Mouse (Mus musculus) heart, embryonic 13.5 days (tissue): ENCODE data around the gene Wnk4. TPM values are rescaled to one million over a fixed set of nuclear protein-coding genes. Genes with fewer than 3 reads are reported as not detected.
"Not testable (repeated sequence)": the region's sequence is repeated elsewhere in the genome, so short reads cannot be mapped to it uniquely, and the experiment has no call there.

ENCODE experiments used
- ATAC-seq: fragments of 200-750 bp; cut with Nextera tagmentation; 2 replicates; pipeline ENCODE4 v1.8.0; 2017; ENCODE audit warnings: moderate TSS enrichment; ENCODE audit not compliant: insufficient number of reproducible peaks, low FRiP score, low TSS enrichment; ENCODE audit errors: extremely low read depth
- H3K27ac ChIP-seq: fragments of 300-500 bp; sonication (generic); replicated peaks from 2 replicates; pipeline ENCODE4 v1.5.1; 2015; ENCODE audit warnings: moderate library complexity, mild to moderate bottlenecking, inconsistent platforms
- H3K27me3 ChIP-seq: fragments of 300-500 bp; sonication (generic); replicated peaks from 2 replicates; pipeline ENCODE4 v1.6.1; 2015; ENCODE audit warnings: mild to moderate bottlenecking, inconsistent platforms
- H3K36me3 ChIP-seq: fragments of 300-500 bp; sonication (generic); 2 replicates; pipeline ENCODE4 v1.6.1; 2015; ENCODE audit warnings: mild to moderate bottlenecking, inconsistent platforms
- H3K4me1 ChIP-seq: fragments of 300-500 bp; sonication (generic); 2 replicates; pipeline ENCODE4 v1.6.1; 2015; ENCODE audit warnings: inconsistent platforms
- H3K4me2 ChIP-seq: fragments of 300-500 bp; sonication (generic); 2 replicates; pipeline ENCODE4 v1.6.1; 2015; ENCODE audit warnings: inconsistent platforms, mild to moderate bottlenecking, moderate library complexity
- H3K4me3 ChIP-seq: fragments of 300-500 bp; sonication (generic); 2 replicates; pipeline ENCODE4 v1.5.1; 2015; ENCODE audit warnings: moderate library complexity, mild to moderate bottlenecking, inconsistent platforms
- H3K9ac ChIP-seq: fragments of 300-500 bp; sonication (generic); 2 replicates; pipeline ENCODE4 v1.6.1; 2015; ENCODE audit warnings: inconsistent platforms, mild to moderate bottlenecking, moderate library complexity
- H3K9me3 ChIP-seq: fragments of 300-500 bp; sonication (generic); 2 replicates; pipeline ENCODE4 v1.6.1; 2016; ENCODE audit warnings: inconsistent platforms
- WGBS: fragments of 180-500 bp; shearing (Covaris S2); methylation state at CpG from one replicate; pipeline ENCODE4 v1.1.7; 2015; ENCODE audit warnings: mixed read lengths; 5-methylcytosine and 5-hydroxymethylcytosine counted together
- polyA plus RNA-seq: library from polyadenylated mRNA; unstranded; fragments of >200 nt; fragmentation: Nextera tagmentation; extraction: Ambion mirVana; gene quantifications from 2 replicates; pipeline ENCODE4 v1.2.1, GENCODE M21; 2015

The Wnk4 gene
- polyA plus RNA-seq, 1 experiment from 2014 or later, result 8.0 TPM

GRCm38 (mm10) chr11:101324763-101325162 lies 64.4 kb downstream of the Wnk4 start, which contains the start of gene Aoc2:
Gene Aoc2, plus strand, starts transcription at chr11:101325063.
- WGBS, result 88% methylated on average over 5 of the region's 5 CpGs

GRCm38 (mm10) chr11:101325201-101325600 lies 64.8 kb downstream of the Wnk4 start:
- WGBS, result 89% methylated on average over 11 of the region's 11 CpGs
- not testable (repeated sequence) for H3K4me3 ChIP-seq, H3K9ac ChIP-seq, H3K4me2 ChIP-seq, H3K9me3 ChIP-seq, ATAC-seq, H3K27ac ChIP-seq, H3K27me3 ChIP-seq
- Histone ChIP-seq H3K36me3 (peaks cover 61% of the 10 kb centered on the region), H3K4me1 (peaks cover 16% of the 10 kb centered on the region)

More at GRCm38 (mm10) chr11:101324763-101325162, 64.4 kb downstream of the Wnk4 start, which contains the start of gene Aoc2:
- H3K27me3 ChIP-seq, result no peaks in the 10 kb centered on the region
- H3K4me2 ChIP-seq, result no peak within 1 kb of the TSS
- H3K4me1 ChIP-seq, result peaks cover 16% of the 10 kb centered on the region
- peaks cover 66% of the 10 kb centered on the region for H3K36me3 ChIP-seq
- H3K9ac ChIP-seq, result no peak within 1 kb of the TSS
- no peak for ATAC-seq
- no peak within 1 kb of the TSS for H3K4me3 ChIP-seq
- H3K27ac ChIP-seq, result no peak within 1 kb of the TSS
- no peaks in the 10 kb centered on the region for H3K9me3 ChIP-seq

- H3K27me3 ChIP-seq, result no peaks in the 10 kb centered on the region
- 84% methylated on average over 11 of the region's 11 CpGs for WGBS
- no peaks in the 10 kb centered on the region for H3K9me3 ChIP-seq
- no peak overlapping the region for H3K27ac ChIP-seq
- H3K4me3 ChIP-seq, result no peak overlapping the region
- H3K4me1 ChIP-seq, result peaks cover 24% of the 10 kb centered on the region
- no peak overlapping the region for H3K9ac ChIP-seq
- H3K4me2 ChIP-seq, result no peak overlapping the region
- no peak for ATAC-seq
- peaks cover 52% of the 10 kb centered on the region for H3K36me3 ChIP-seq
Observed at GRCm38 (mm10) chr11:101326147-101326546, 65.8 kb downstream of the Wnk4 start.

Other genes with a start within 250 kb of the Wnk4 start
- 13.5 and 13.7 TPM in 2 replicates for gene Naglu, start 190.6 kb upstream of the Wnk4 start, polyA plus RNA-seq
- 0.14 and 0.17 TPM in 2 replicates for gene Hsd17b1, start 182.2 kb upstream of the Wnk4 start, polyA plus RNA-seq
- gene Coasy, start 178.0 kb upstream of the Wnk4 start, polyA plus RNA-seq, result 26.8 and 28.4 TPM in 2 replicates
- 36.3 and 41.6 TPM in 2 replicates for gene Mlx, start 173.3 kb upstream of the Wnk4 start, polyA plus RNA-seq
- 21.4 and 26.6 TPM in 2 replicates for gene Psmc3ip, start 165.1 kb upstream of the Wnk4 start, polyA plus RNA-seq
- 12.0 and 14.1 TPM in 2 replicates for gene Retreg3, start 140.7 kb upstream of the Wnk4 start, polyA plus RNA-seq
- gene Tubg1, start 140.6 kb upstream of the Wnk4 start, polyA plus RNA-seq, result 77.2 and 83.0 TPM in 2 replicates
- gene Tubg2, start 104.7 kb upstream of the Wnk4 start, polyA plus RNA-seq, result 3.1 and 4.3 TPM in 2 replicates
- gene Cntnap1, start 90.0 kb upstream of the Wnk4 start, polyA plus RNA-seq, result 0.52 and 0.55 TPM in 2 replicates
- 7.6 and 8.5 TPM in 2 replicates for gene Plekhh3, start 89.2 kb upstream of the Wnk4 start, polyA plus RNA-seq
- gene Ccr10, start 85.1 kb upstream of the Wnk4 start, polyA plus RNA-seq, result 0.19 and 0.33 TPM in 2 replicates
- gene Ezh1, start 34.1 kb upstream of the Wnk4 start, polyA plus RNA-seq, result 11.6 and 11.7 TPM in 2 replicates
- gene Ramp2, start 14.5 kb upstream of the Wnk4 start, polyA plus RNA-seq, result 210 and 234 TPM in 2 replicates
- 98.8 and 111 TPM in 2 replicates for gene Vps25, start 6.9 kb upstream of the Wnk4 start, polyA plus RNA-seq
- gene Cntd1, start 18.4 kb downstream of the Wnk4 start, polyA plus RNA-seq, result 0.48 and 0.65 TPM in 2 replicates
- gene Coa3, start 18.5 kb downstream of the Wnk4 start, polyA plus RNA-seq, result 165 and 171 TPM in 2 replicates
- gene Becn1, start 41.7 kb downstream of the Wnk4 start, polyA plus RNA-seq, result 128 and 130 TPM in 2 replicates
- gene Psme3, start 55.6 kb downstream of the Wnk4 start, polyA plus RNA-seq, result 99.0 and 105 TPM in 2 replicates
- 0.70 and 0.75 TPM in 2 replicates for gene Aoc2, start 64.5 kb downstream of the Wnk4 start, polyA plus RNA-seq
- 0.28 and 0.32 TPM in 2 replicates for gene Aoc3, start 70.0 kb downstream of the Wnk4 start, polyA plus RNA-seq
- gene G6pc, start 107.0 kb downstream of the Wnk4 start, polyA plus RNA-seq, result not detected in 2 replicates
- 35.4 and 45.9 TPM in 2 replicates for gene Aarsd1, start 157.0 kb downstream of the Wnk4 start, polyA plus RNA-seq
- gene Gm27029, start 164.2 kb downstream of the Wnk4 start, polyA plus RNA-seq, result 14.7 and 18.3 TPM in 2 replicates
- gene Rundc1, start 164.5 kb downstream of the Wnk4 start, polyA plus RNA-seq, result 13.1 and 14.3 TPM in 2 replicates
- gene Ptges3l, start 164.8 kb downstream of the Wnk4 start, polyA plus RNA-seq, result 71.6 and 75.1 TPM in 2 replicates
- 222 and 239 TPM in 2 replicates for gene Rpl27, start 181.7 kb downstream of the Wnk4 start, polyA plus RNA-seq
- 11.6 and 13.7 TPM in 2 replicates for gene Ifi35, start 187.8 kb downstream of the Wnk4 start, polyA plus RNA-seq
- gene Rnd2, start 204.4 kb downstream of the Wnk4 start, polyA plus RNA-seq, result 23.5 and 26.4 TPM in 2 replicates
- gene Vat1, start 205.7 kb downstream of the Wnk4 start, polyA plus RNA-seq, result 28.0 and 28.9 TPM in 2 replicates